Mouse (Mus musculus): ENCODE measurements around the gene Prpf31.

Gene Prpf31

GRCm38 (mm10) chr7:3630478-3630815, 662 bp downstream of the Prpf31 start:
- DNase-seq: no peak

DNA sequence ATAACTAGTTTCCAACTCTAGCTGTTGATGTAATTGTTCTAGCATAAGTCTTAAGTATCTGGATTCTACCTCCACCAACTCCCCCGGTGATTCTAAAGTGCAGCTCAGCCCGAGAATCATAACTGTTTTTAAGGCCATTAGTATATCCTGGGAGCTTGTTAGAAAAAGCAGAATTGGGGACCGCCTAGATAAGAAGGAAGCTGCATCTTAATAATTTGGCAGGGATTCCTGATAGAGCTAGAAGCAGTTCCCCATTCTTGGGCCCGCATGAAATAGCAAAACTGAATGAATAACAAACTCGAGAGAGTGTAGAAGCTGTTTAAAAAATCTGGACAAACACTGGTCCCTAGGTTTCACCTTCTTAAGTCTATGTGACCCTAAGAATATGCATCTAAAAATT, 13.6 kb downstream of the Prpf31 start:
- DNase-seq: no peak

DNA sequence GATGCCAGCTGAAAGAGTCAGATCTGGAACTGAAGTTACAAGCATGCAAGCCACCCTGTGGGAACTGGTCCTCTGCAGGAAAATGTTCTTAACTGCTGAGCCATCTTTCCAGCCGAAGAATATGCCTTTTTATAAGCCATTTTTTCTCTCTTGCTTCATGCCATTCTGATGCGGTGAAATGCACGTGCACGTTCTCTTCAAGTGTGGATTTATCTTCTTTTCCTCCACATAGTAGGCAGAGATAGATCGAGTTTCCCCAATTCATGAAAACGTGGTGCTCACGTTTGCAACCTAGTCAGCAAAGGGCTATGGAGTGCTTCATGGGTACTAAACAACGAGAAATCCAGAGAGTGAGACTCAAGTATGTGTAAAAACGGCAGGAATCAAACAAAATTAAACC, 14.1 kb downstream of the Prpf31 start:
- no peak for DNase-seq

GRCm38 (mm10) chr7:3644348-3644671, 14.5 kb downstream of the Prpf31 start:
- peak; percentile 82 for DNase-seq

- peak; percentile 97 for DNase-seq
These were observed 15.1 kb downstream of the Prpf31 start, which contains the start of gene Cnot3 for GRCm38 (mm10) chr7:3644672-3645487. Gene Cnot3 (plus strand): TSS chr7:3645268.

DNA sequence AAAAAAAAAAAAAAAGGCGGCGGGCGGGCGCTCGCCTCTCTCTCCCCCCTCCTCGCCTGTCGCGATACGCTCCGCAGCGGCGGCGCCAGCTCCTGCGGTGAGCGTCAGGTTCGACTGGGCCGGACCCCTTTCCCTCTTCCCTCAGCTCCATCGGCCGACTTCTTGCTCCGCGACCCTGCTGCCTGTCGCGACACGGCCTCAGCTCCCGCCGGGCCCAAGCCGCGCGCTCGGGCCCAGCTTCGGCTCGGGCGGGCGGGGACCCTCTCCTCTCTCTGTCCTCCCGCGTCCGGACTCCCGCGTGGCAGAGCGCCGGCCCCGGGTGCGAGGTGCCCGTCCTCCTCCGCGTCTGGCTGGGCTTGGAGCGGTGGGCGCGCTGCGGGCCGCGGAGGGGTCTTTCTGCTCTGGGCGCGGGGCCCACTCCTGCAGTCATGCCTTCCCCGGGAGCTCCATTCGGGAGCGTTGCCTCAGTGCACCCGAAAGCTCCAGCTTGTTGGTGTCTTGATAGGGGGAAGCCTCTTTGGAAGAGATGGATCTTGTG, 15.8 kb downstream of the Prpf31 start:
- peak; percentile 41 for DNase-seq

- no peak for DNase-seq
These were observed 16.4 kb downstream of the Prpf31 start for GRCm38 (mm10) chr7:3646188-3646587.

DNA sequence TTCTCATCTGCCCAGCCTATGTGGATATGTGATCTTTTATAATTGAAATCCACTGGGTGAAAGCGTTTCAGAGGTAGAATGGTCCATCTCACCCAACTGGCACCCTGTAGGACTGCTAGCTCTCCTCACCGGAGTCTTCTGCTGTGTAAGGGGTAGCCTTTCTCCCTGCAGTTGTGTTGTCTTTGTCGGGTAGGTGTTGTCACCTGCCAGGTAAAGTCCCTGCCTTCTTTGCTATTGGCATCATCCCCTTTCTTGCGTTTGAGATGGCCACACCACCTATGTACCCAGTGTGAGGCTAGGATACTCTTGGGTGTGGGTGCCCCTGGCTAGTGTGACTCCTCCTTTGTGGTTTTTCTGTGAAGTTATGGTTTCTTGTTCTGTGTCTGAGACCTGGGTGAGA, 16.9 kb downstream of the Prpf31 start:
- no peak for DNase-seq

DNA sequence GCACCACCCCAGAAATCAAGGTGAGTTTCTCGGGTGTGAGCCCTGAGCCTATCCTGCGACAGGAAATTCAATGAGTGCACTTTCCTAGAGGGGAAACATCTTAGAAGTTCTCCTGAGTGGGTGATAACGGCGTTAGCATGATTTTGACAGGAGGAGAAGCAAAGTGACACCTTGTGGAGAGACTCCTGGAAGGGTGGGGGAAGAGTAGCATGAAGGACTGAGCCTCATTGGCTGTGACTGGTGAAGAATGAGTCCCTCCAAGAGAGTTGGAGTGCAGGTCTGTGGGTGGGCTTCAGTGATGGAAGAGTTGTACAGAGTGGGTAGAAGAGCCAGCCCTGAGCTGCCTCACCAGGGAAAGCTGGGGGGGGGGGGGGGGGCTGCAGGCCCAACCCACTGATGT, 27.2 kb downstream of the Prpf31 start:
- no peak for DNase-seq

DNA sequence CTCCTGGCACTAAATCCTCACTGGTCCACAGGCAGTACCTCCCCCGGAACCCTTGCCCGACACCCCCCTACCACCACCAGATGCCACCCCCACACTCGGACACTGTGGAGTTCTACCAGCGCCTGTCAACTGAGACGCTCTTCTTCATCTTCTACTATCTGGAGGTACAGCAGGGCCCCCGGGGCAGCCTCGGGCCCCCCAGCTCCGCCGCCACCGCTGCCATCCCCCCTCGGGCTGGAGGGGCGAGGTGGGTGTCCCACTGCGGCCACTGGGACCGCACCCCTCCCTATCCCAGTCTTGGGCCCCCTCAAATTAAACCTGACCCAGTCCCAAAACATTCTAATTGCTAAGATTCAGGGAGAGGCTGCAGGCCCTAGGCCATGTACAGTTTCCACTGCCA, 28.8 kb downstream of the Prpf31 start:
- DNase-seq: no peak

DNA sequence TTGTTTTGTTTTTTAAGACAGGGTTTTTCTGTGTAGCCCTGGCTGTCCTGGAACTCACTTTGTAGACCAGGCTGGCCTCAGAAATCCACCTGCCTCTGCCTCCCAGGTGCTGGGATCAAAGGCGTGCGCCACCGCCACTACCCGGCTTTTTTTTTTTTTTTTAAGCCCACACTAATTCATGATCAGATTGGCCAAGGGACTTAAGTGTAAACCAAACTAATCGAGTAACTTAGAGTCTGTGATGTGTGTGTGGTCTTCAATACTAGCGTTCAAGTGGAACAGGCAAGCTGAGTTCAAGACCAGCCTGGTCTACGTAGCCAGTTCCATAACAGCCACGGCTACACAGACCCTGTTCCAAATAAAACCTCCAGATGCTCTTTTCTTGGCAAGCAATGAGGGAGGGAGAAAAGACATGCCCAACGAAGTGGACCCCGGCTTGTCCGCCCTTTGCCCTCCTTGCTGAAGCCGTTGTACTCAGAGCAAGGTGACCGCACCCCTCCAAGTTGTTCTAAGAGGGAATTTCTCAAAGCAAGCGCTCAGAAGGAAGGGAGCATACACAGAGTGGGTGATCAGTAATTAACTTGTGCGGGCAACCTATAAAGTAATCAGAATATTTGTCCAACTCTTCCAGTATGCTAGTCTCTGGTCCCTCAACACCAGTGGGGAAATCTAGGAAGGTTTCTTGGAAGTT, 34.9 kb downstream of the Prpf31 start:
- no peak for DNase-seq

DNA sequence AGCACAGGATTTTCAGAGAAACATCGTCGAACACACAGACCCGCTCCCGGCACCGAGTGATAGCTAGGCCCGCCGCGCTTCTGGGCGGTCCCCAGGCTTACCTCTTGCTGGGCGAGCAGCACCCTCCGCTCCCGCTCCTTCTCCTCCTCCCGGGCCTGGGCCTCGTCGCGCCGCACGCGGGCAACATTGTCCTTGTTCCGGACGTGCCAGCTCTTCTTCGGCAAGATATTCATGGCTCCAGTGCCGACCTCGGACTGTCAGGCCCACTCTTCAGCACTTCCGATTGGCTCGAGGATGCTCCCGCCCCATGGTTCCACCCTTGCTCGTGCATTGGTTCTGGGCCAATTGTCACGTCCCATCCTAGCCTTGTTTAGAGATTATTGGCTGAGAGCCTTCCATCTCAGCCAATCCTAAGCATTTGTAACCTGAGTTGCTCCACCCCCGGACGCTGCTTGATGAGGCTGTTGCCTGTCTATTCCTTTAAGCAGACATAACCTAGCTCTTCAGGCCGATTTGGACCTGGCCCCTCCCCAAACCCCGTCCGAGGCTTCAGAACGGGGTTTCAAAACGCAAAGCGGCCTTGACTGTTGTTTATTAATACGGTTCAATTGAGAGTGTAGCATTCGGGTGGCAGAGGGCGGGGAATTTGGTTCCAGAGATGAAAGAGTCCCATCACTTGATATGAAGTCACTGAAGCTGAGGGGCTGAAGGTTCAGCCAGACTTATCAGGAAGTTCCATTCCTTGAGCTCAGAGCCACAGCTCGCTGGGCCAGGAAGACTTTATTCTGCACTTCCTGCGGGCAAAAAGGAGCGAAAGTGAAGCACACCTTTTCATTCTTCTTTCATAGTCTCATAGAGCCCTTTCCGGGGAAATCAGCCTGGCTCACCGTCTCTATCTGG, 35.7 kb downstream of the Prpf31 start, which contains the start of gene Leng1:
Gene Leng1, minus strand, starts transcription at position 626 of the 900 bp plus-strand sequence.
- peak; percentile 95 for DNase-seq

- DNase-seq: no peak
These were observed 37.2 kb downstream of the Prpf31 start for GRCm38 (mm10) chr7:3666921-3667391.

GRCm38 (mm10) chr7:3674507-3675227, 44.9 kb downstream of the Prpf31 start:
- peak; percentile 91 for DNase-seq

- no peak for DNase-seq
These were observed 45.4 kb downstream of the Prpf31 start for GRCm38 (mm10) chr7:3675228-3675548.

DNA sequence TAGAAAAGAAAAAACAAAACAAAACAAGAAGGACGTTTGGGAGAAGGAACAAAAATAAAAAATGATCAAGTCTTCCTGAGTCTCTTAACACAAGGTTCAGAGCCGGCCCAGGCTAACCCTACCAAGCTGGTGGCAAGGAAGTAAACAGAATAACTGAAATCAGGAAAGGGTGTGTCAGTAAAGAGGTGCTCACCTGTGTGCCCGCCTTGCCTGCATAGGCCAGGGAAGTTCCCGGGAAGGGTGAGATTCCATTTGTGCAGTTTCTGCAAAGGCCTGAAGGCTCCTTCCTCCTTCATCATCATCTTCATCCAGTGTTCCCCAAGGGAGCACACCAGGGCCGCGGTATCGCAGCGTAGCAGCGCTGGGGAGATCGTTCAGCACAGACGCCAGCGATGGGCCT, 46.6 kb downstream of the Prpf31 start:
- no peak for DNase-seq

GRCm38 (mm10) chr7:3677342-3677741, 47.6 kb downstream of the Prpf31 start, which contains the start of gene Tmc4:
Gene Tmc4 (minus strand): TSS chr7:3677553.
- no peak for DNase-seq

DNA sequence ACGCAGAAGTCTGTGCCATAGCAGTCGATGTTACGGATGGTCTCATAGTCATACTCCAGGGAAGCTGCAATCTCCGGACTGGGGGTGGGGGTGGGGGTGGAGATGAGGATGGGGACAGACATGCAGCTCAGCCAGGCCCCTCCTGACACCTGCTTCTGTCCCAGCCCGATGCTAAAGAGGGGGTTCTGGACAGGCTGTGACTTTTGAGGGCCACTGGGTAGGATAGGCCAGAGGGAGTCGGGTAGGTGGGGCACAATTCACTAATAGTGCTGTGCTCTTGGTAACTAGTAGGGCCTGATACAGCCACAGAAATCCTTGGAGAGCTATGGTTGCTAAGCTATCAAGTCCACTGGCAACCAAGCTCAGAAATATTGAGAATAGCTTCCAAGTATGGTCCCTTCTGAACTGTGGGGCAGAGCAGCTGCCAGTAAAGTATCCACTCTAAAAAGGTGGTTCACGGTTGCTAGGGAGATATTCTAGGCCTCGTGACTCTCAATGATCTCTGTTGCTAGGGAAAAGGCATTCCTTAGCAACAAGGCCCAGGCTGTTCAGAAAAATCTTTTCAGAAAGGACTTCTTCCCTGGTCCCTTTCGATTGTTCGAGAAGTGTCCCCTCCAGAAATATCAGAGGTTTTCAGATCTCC, 54.2 kb downstream of the Prpf31 start:
- no peak for DNase-seq

DNA sequence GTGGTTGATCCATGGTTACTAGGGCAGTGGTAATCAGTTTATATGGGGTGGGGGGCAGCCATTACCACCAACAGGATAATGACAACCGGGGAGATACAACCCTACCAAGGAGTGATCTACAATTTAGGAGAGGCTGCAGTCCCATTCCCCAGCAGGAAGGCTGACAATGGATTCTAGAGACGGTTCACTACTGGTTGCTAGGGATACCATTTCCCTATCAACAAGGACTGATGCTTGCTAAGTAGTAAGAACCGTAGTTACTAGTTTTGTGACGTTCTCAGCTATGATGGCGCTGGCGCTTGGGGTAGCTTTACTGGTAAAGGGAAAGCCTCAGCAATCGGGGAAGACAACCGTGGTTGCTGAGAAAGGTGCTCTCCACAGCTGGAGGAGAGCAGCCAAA, 54.9 kb downstream of the Prpf31 start:
- no peak for DNase-seq

GRCm38 (mm10) chr7:3685400-3686187, 55.8 kb downstream of the Prpf31 start:
- no peak for DNase-seq

GRCm38 (mm10) chr7:3691919-3692318, 62.1 kb downstream of the Prpf31 start:
- no peak for DNase-seq

Data from right cerebral cortex, postnatal 14 days (tissue).